Mouse (Mus musculus) layer of hippocampus, adult 2 months (tissue): ENCODE results near the gene Siah1b. TPM values are rescaled to one million over a fixed set of nuclear protein-coding genes. Genes with fewer than 3 reads are reported as not detected.

ENCODE experiments used
- DNase-seq, 2 experiments: peaks; one replicate each; pipeline ENCODE4 v3.0.0; 2022; ENCODE audit warnings: low spot score in 2 of 2
- H3K27ac ChIP-seq: fragments of 200-600 bp; 2 replicates; pipeline ENCODE4 v1.8.1; 2022
- H3K4me3 ChIP-seq: fragments of 200-600 bp; 2 replicates; pipeline ENCODE4 v1.8.1; 2022; ENCODE audit warnings: mild to moderate bottlenecking
- CTCF ChIP-seq: fragments of 200-600 bp; conservative IDR thresholded peaks from 2 replicates; pipeline ENCODE4 v1.8.1; 2022; ENCODE audit warnings: antibody characterized with exemption, mild to moderate bottlenecking, moderate library complexity
- long read RNA-seq, 2 experiments: library from polyadenylated mRNA; stranded (forward); transcript quantifications; one replicate each; pipeline ENCODE4 v2.0.0; 2021; ENCODE audit warnings: borderline mapping rate in 2 of 2
- total RNA-seq, 2 experiments: library from RNA; stranded (reverse); gene quantifications; 2 replicates each; pipeline ENCODE4 v1.2.3; 2021

Gene Siah1b
- 10 to 100 TPM in 1 of 2 experiments, 1 to 10 TPM in 1; 9.9 to 10.3 TPM for total RNA-seq
- long read RNA-seq, experiment 1, transcript Siah1b-203 (4 exons, 803 nt): major isoform, 10 of 12 reads
- long read RNA-seq, experiment 1, partial matches to known transcripts: 0 of 12 reads
- long read RNA-seq, experiment 1, other reads (novel, unspliced or antisense): 2 of 12 reads
- long read RNA-seq, experiment 2, transcript Siah1b-203 (4 exons, 803 nt): major isoform, 14 of 15 reads
- long read RNA-seq, experiment 2, partial matches to known transcripts: 0 of 15 reads
- long read RNA-seq, experiment 2, other reads (novel, unspliced or antisense): 0 of 15 reads

DNA sequence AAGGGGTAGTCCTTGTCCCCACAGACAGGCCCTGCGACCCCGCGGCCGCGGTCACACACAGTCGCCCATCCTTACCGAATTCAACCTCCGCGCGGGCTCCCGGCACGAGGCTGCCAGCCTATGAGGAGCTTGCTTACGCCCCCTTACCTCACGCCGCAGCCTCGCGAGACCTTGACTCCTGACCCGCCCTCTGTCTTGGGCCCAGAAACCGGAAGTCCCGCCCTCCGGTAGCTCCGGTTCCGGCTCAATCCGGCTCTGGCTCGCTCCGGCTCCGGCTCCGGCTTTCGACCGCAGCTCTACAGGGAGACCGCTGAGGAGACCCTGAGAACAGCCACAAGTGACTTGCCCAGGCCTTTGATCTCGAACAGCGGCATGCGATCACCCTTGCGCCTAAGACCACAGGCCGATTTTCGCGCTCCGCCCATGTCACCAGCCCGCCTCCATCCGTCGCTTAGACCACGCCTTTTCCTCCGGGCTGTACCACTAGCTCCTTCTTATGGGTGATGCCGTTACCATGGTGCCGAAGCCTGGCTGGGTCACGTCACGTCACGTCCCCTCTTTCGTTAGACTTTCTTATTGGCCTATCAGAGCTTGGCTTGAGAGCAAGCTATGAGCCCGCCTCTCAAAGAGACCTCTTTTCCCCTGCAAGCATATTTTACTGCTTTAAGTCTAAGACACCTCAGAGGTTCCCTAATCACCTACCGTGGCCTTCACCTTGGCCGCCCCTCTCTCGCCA, at the start of gene Siah1b:
Gene Siah1b, minus strand, starts transcription at position 454 of the 736 bp plus-strand sequence.
- H3K4me3 ChIP-seq: peak within 1 kb of the TSS; percentile 66
- DNase-seq: peak; percentile 84 to 94
- no peak for TF ChIP-seq CTCF
- peak within 1 kb of the TSS; percentile 97 for H3K27ac ChIP-seq

DNA sequence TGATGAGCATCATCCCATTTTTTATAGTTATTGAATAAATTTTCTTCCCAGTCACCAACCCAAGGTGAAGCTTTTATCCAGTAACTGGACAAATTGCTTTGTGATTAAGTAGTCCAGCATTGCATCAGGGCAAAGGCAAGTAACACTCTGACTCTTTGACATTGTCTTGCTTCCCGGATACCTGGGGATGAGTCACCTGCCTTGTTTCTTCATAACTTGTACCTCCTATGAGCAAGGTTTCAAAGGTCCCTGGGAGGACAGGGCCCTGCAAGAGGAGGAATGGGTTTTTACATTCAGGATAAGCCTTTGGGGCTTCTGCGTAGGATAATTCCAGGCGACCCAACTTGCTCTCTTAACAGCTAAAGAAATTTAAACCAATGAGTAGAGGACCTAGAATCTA, 47.6 kb upstream of the Siah1b start:
- H3K4me3 ChIP-seq: no peak overlapping the region
- no peak for TF ChIP-seq CTCF
- DNase-seq: no peak
- H3K27ac ChIP-seq: no peak overlapping the region

DNA sequence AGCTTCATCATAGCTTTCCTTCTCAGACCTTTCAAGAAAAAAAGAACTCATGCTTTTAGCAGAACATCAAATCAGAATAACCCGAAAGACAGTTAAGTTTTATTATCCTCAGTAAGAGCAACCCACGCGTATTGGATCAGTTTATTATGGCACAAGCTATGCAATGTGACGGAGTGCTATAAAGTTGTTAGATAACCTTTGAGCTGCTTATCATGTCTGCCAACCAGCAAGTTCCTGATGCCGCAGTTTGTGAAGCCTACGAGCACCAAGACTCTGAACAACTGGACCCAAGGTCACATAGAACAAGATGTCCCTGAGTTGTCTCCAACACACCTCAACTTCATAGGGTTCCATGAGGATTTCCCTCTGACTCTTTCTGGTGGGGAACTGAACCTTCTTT, 37.5 kb upstream of the Siah1b start:
- no peak for TF ChIP-seq CTCF
- Histone ChIP-seq H3K4me3 (no peak overlapping the region), H3K27ac (no peak overlapping the region)
- DNase-seq: no peak

DNA sequence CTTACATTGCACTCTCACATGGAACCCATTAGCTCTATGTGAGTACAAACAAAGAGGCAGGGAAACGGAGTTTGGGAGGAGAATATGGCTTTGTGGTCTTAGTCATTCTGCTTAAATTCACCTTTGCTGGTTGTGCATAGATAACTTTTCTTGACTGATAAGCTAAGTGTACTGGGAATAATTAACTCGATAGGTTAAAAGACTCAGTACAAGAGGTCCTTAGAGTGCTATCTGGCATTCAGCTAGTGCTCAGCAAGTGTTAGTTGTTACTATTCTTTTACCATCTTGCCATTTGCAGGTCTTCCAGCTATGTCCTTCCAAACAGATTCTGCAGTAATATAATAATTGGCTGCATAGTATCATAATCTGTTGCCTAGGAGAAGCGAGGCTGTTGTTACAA, 34.9 kb upstream of the Siah1b start:
- no peak for DNase-seq
- Histone ChIP-seq H3K4me3 (no peak overlapping the region), H3K27ac (no peak overlapping the region)
- TF ChIP-seq CTCF: no peak

DNA sequence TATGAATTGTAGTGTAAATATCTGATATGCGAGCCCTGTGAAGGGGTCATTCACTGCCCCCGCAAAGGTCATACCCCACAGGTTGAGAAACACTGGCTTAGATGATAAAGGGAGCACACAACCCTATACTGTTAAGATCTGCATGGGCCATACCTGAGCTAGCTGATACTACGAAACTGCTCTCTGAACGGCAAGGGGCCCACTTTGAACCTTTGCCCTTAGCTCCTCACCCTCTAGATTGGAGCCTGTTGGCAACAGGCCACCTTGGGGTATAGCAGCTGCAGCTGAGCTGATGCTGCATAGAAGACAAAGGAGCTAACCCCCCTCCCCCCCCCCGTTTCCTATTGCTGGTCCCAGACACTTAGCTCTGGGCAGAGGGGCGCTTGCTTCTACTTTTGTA, 26.4 kb upstream of the Siah1b start:
- DNase-seq: no peak
- H3K27ac ChIP-seq: no peak overlapping the region
- no peak for TF ChIP-seq CTCF
- H3K4me3 ChIP-seq: no peak overlapping the region

DNA sequence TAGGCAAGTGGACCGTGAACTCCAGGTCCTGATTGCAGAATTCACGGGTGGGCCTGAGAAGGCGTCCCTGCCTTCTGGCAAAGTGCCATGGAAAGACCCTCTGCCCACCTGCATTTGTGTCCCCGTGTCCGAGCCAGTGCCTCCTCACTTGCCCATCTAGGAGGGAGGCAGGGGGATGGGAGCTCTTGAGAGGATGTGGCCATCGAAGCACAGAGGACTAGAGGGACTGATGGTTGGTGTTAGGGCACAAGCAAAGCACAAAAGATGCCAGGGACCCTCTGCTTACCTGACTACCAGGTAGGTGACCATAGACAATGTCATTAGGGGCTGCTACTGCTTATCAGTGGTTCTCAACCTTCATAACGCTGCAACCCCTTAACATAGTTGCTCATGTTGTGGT, 25.9 kb upstream of the Siah1b start:
- TF ChIP-seq CTCF: no peak
- Histone ChIP-seq H3K27ac (no peak overlapping the region), H3K4me3 (no peak overlapping the region)
- no peak for DNase-seq

DNA sequence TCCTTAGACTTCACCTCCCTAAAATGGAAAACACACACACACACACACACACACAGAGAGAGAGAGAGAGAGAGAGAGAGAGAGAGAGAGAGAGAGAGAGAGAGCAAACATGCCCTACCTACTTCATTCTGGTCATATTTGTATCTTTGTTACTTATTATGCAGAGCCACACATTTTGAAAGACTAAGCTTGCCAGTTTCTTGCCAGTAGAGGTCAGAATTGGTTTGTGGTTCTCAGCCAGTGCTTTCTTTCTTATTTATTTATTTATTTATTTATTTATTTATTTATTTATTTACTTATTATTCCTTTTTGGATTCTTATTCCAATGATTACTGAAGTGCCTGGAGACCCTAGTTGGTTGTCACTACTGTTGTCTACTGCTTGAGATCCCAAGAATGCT, 25.2 kb upstream of the Siah1b start:
- no peak for DNase-seq
- H3K27ac ChIP-seq: no peak overlapping the region
- peak; percentile 67 for TF ChIP-seq CTCF
- no peak overlapping the region for H3K4me3 ChIP-seq

DNA sequence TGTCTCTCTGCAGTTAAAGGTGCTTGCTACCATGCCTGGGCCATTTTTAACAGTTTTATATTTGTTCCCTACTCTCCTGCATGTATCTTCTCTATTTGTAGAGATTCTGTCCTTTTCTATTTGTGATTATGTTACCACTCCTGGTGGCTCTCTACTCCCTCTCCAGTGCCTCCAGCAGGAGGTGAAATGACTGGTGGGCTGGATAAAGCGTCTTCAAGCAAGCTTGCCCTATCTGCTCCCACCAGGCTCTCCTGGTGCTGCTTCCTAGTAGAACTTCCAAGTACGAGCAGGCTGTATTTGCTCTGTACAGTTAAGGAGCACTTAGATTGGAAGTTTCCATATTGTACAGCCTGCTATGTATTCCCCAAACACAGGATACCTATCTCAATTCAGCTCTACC, 19.5 kb upstream of the Siah1b start:
- no peak for DNase-seq
- Histone ChIP-seq H3K27ac (no peak overlapping the region), H3K4me3 (no peak overlapping the region)
- TF ChIP-seq CTCF: no peak

DNA sequence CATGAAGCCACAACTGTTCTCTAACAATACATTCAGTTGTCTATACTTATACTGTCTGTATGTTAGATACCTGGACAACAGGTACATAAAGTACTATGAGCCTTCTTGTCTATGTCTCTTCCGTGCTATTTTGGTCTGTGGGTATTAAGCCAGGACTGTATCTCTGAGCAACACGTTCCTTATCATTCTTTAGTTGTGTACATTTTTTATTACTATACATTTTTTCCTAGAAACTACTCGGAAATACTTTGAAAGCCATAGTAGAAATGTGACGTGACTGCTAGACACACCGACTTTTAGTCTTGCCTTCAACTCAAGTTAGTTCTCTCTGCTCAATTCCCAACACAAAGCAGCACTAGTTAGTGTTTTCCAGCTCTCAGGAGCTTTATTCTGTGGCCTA, 17.1 kb upstream of the Siah1b start:
- Histone ChIP-seq H3K4me3 (no peak overlapping the region), H3K27ac (no peak overlapping the region)
- TF ChIP-seq CTCF: no peak
- DNase-seq: no peak

DNA sequence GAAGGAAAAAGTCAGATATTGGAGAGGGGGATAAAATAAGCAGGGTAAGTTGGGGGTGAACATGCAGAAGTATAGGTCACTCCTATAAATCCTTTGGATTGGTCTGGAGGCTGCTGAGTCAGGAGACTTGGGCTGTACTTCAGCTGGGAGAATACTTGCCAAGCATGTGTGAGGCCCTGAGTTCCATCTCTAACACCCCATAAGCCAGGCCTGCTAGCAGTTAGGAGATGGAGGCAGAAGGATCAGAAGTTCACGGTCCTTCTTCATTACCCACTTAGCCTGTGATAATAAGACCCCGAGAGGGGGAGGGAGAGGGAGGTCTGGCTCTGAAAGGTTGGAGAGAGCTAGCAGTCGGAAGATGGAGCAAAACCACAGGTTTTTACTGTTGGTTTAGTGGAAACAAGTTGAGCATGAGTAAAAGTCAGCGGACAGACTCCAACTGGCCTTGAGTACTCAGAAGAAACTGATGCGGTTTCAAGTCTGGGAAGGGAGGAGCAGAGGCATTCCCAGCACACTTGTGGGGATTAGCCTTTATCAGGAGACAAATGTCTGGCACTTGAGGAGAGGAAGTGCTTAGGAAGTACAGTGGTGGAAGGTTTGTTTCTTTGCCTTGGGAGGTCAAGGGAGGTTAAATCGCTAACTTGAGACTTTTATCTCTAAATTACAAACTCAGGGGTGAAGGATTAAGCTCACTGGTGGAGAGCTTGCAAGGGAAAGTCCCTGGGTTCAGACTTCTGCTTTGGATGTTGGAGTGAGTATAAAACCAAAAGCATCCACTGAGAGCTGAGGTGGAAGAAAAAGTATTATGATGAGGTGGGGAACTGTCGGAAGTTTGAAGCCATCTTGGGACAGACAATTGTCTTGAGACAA, 16.2 kb upstream of the Siah1b start:
- Histone ChIP-seq H3K27ac (no peak overlapping the region), H3K4me3 (no peak overlapping the region)
- TF ChIP-seq CTCF: no peak
- DNase-seq: no peak

DNA sequence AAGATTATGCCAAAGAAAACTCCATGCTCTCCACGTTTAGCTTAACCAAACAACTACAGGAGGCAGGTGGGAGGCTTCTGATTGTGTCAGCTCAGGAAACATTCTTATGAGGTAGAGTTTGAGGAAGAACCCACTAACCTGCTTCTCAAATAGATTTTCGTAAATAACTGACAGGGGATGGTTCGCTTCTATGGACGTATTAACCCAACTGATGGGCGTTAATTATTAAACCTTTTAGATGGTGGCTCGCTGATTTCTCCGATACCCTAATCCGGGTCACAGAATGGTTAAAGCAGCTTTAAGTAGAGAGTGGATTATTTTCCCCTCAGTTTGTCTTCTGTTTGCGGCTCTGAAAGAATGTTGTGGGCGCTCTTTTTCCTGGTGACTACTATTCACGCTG, 13.6 kb upstream of the Siah1b start:
- H3K27ac ChIP-seq: no peak overlapping the region
- no peak for DNase-seq
- H3K4me3 ChIP-seq: no peak overlapping the region
- TF ChIP-seq CTCF: no peak

DNA sequence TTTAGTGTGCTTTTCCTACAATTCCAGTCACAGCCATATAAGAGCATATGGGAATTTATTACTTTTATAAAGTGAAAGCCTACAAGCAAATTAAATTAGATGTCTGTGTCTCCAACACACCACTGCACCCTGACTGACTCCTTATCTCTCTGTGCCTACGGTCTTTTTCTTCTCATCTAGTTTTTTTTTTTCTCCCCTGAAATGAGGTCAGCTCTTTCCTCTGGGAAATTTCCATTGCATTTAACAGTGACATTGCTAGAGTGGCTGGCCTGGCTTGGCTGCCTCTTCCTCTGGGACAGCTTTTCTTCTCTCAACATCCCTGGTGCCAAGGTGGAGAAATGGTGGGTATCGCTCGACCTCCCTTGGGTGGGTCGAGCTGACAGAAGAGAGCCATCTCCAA, 12.3 kb upstream of the Siah1b start, which contains the start of gene Cltrn:
Gene Cltrn, plus strand, starts transcription at position 249 of the 400 bp plus-strand sequence.
- DNase-seq: no peak
- Histone ChIP-seq H3K27ac (no peak within 1 kb of the TSS), H3K4me3 (no peak within 1 kb of the TSS)
- TF ChIP-seq CTCF: no peak

DNA sequence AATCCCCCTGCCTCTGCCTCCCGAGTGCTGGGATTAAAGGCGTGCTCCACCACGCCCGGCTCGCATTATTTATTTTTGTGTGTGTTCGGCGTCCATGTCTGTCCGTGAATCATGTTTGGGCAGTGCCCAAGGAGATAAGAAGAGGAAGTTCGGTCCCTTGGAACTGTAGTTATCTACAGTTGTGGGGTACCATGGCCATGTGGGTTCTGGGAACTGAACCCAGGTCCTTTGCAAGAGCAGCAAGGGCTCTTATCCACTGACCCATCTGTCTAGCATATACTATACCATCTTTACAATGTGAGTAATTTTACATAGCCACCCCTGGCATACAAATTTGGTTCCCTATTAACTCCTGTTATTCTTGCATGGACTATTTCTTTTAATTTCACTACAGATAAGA, 5.7 kb upstream of the Siah1b start:
- no peak for TF ChIP-seq CTCF
- no peak for DNase-seq
- H3K27ac ChIP-seq: no peak overlapping the region
- H3K4me3 ChIP-seq: no peak overlapping the region
